Mouse (Mus musculus): ENCODE measurements around the gene Iqcm. TPM values are rescaled to one million over a fixed set of nuclear protein-coding genes. Genes with fewer than 3 reads are reported as not detected.

Iqcm gene
- polyA plus RNA-seq, 1 experiment from 2014 or later: not detected

GRCm38 (mm10) chr8:75659287-75659686 lies 210.8 kb downstream of the Iqcm start:
- WGBS: 89% methylated on average over 6 of the region's 6 CpGs
- DNase-seq (ENCODE audit: low spot score): no peak

GRCm38 (mm10) chr8:75746561-75746960 lies 298.1 kb downstream of the Iqcm start:
- no peaks in the 10 kb centered on the region for H3K4me1 ChIP-seq (replicated peaks; ENCODE audit: control insufficient read depth, insufficient read depth, low read length)
- no peak overlapping the region for H3K4me3 ChIP-seq (replicated peaks; ENCODE audit: low read length)
- DNase-seq (ENCODE audit: low spot score) (no peak), ATAC-seq (ENCODE audit: low FRiP score) (no peak)
- no peak overlapping the region for H3K4me2 ChIP-seq (replicated peaks)
- no peak overlapping the region for H3K27ac ChIP-seq
- no peaks in the 10 kb centered on the region for H3K27me3 ChIP-seq (ENCODE audit: control insufficient read depth, insufficient read depth, low read length)
- no peaks in the 10 kb centered on the region for H3K36me3 ChIP-seq (replicated peaks; ENCODE audit: control insufficient read depth, insufficient read depth)
- 93% methylated on average over 3 of the region's 3 CpGs for WGBS
- H3K9ac ChIP-seq: no peak overlapping the region
- no peaks in the 10 kb centered on the region for H3K9me3 ChIP-seq (ENCODE audit: control insufficient read depth, low read length)

More at GRCm38 (mm10) chr8:75659287-75659686, 210.8 kb downstream of the Iqcm start:
- Histone ChIP-seq H3K4me3 (replicated peaks; ENCODE audit: low read length) (no peak overlapping the region), H3K4me1 (replicated peaks; ENCODE audit: control insufficient read depth, insufficient read depth, low read length) (no peaks in the 10 kb centered on the region), H3K9me3 (ENCODE audit: control insufficient read depth, low read length) (no peaks in the 10 kb centered on the region), H3K27me3 (ENCODE audit: control insufficient read depth, insufficient read depth, low read length) (no peaks in the 10 kb centered on the region), H3K36me3 (replicated peaks; ENCODE audit: control insufficient read depth, insufficient read depth) (no peaks in the 10 kb centered on the region), H3K9ac (no peak overlapping the region), H3K27ac (no peak overlapping the region), H3K4me2 (replicated peaks) (no peak overlapping the region)
- no peak for ATAC-seq (ENCODE audit: low FRiP score)

- Histone ChIP-seq H3K4me3 (replicated peaks; ENCODE audit: low read length) (no peak overlapping the region), H3K9ac (no peak overlapping the region), H3K9me3 (ENCODE audit: control insufficient read depth, low read length) (0 out of 2 replicates have a peak, but pooled peaks cover 11% of the 10 kb centered on the region), H3K36me3 (replicated peaks; ENCODE audit: control insufficient read depth, insufficient read depth) (no peaks in the 10 kb centered on the region), H3K4me1 (replicated peaks; ENCODE audit: control insufficient read depth, insufficient read depth, low read length) (no peaks in the 10 kb centered on the region), H3K27ac (no peak overlapping the region), H3K4me2 (replicated peaks) (no peak overlapping the region), H3K27me3 (ENCODE audit: control insufficient read depth, insufficient read depth, low read length) (no peaks in the 10 kb centered on the region)
- no peak for DNase-seq (ENCODE audit: low spot score)
- no peak for ATAC-seq (ENCODE audit: low FRiP score)
Observed at GRCm38 (mm10) chr8:75755596-75755995, 307.1 kb downstream of the Iqcm start.

- Histone ChIP-seq H3K36me3 (replicated peaks; ENCODE audit: control insufficient read depth, insufficient read depth) (no peaks in the 10 kb centered on the region), H3K4me2 (replicated peaks) (no peak overlapping the region), H3K9ac (no peak overlapping the region), H3K27me3 (ENCODE audit: control insufficient read depth, insufficient read depth, low read length) (no peaks in the 10 kb centered on the region), H3K4me1 (replicated peaks; ENCODE audit: control insufficient read depth, insufficient read depth, low read length) (no peaks in the 10 kb centered on the region), H3K27ac (no peak overlapping the region), H3K4me3 (replicated peaks; ENCODE audit: low read length) (no peak overlapping the region), H3K9me3 (ENCODE audit: control insufficient read depth, low read length) (no peaks in the 10 kb centered on the region)
- DNase-seq (ENCODE audit: low spot score) (peak; percentile 70), ATAC-seq (ENCODE audit: low FRiP score) (peak; percentile 80)
- 56% methylated on average over 4 of the region's 4 CpGs for WGBS
Observed at GRCm38 (mm10) chr8:75828468-75829132, 380.1 kb downstream of the Iqcm start.

- 72% methylated on average over 2 of the region's 2 CpGs for WGBS
- Histone ChIP-seq H3K36me3 (replicated peaks; ENCODE audit: control insufficient read depth, insufficient read depth) (no peaks in the 10 kb centered on the region), H3K4me3 (replicated peaks; ENCODE audit: low read length) (no peak overlapping the region), H3K9ac (no peak overlapping the region), H3K27ac (no peak overlapping the region), H3K4me2 (replicated peaks) (no peak overlapping the region), H3K4me1 (replicated peaks; ENCODE audit: control insufficient read depth, insufficient read depth, low read length) (no peaks in the 10 kb centered on the region), H3K9me3 (ENCODE audit: control insufficient read depth, low read length) (no peaks in the 10 kb centered on the region), H3K27me3 (ENCODE audit: control insufficient read depth, insufficient read depth, low read length) (no peaks in the 10 kb centered on the region)
- DNase-seq (ENCODE audit: low spot score) (no peak), ATAC-seq (ENCODE audit: low FRiP score) (no peak)
Observed at GRCm38 (mm10) chr8:75835245-75835644, 386.8 kb downstream of the Iqcm start.

- H3K9ac ChIP-seq: no peak overlapping the region
- DNase-seq (ENCODE audit: low spot score) (peak; percentile 33), ATAC-seq (ENCODE audit: low FRiP score) (peak; percentile 73; the same call in 1 of the 2 replicates)
- no peak overlapping the region for H3K27ac ChIP-seq
- no peaks in the 10 kb centered on the region for H3K27me3 ChIP-seq (ENCODE audit: control insufficient read depth, insufficient read depth, low read length)
- H3K4me3 ChIP-seq (replicated peaks; ENCODE audit: low read length): no peak overlapping the region
- WGBS: 51% methylated on average over 15 of the region's 15 CpGs
- no peak overlapping the region; the same call in 1 of the 2 replicates for H3K4me2 ChIP-seq (replicated peaks)
- H3K9me3 ChIP-seq (ENCODE audit: control insufficient read depth, low read length): no peaks in the 10 kb centered on the region
- no peaks in the 10 kb centered on the region for H3K36me3 ChIP-seq (replicated peaks; ENCODE audit: control insufficient read depth, insufficient read depth)
- H3K4me1 ChIP-seq (replicated peaks; ENCODE audit: control insufficient read depth, insufficient read depth, low read length): no peaks in the 10 kb centered on the region
Observed at GRCm38 (mm10) chr8:75917603-75918344, 469.3 kb downstream of the Iqcm start.

GRCm38 (mm10) chr8:75949166-75949565 lies 500.7 kb downstream of the Iqcm start:
- no peaks in the 10 kb centered on the region for H3K36me3 ChIP-seq (replicated peaks; ENCODE audit: control insufficient read depth, insufficient read depth)
- H3K27ac ChIP-seq: no peak overlapping the region
- no peaks in the 10 kb centered on the region for H3K9me3 ChIP-seq (ENCODE audit: control insufficient read depth, low read length)
- DNase-seq (ENCODE audit: low spot score) (no peak), ATAC-seq (ENCODE audit: low FRiP score) (no peak)
- no peak overlapping the region for H3K9ac ChIP-seq
- H3K4me2 ChIP-seq (replicated peaks): no peak overlapping the region
- no peaks in the 10 kb centered on the region for H3K27me3 ChIP-seq (ENCODE audit: control insufficient read depth, insufficient read depth, low read length)
- H3K4me3 ChIP-seq (replicated peaks; ENCODE audit: low read length): no peak overlapping the region
- WGBS: 74% methylated on average over 1 of the region's 1 CpGs
- H3K4me1 ChIP-seq (replicated peaks; ENCODE audit: control insufficient read depth, insufficient read depth, low read length): no peaks in the 10 kb centered on the region

GRCm38 (mm10) chr8:75956016-75956415 lies 507.5 kb downstream of the Iqcm start:
- ATAC-seq (ENCODE audit: low FRiP score): no peak; the same call in 1 of the 2 replicates
- DNase-seq (ENCODE audit: low spot score): no peak

GRCm38 (mm10) chr8:76018501-76018900 lies 570.0 kb downstream of the Iqcm start:
- Histone ChIP-seq H3K27ac (no peak overlapping the region), H3K4me2 (replicated peaks) (no peak overlapping the region), H3K9ac (no peak overlapping the region), H3K4me3 (replicated peaks; ENCODE audit: low read length) (no peak overlapping the region), H3K36me3 (replicated peaks; ENCODE audit: control insufficient read depth, insufficient read depth) (no peaks in the 10 kb centered on the region), H3K27me3 (ENCODE audit: control insufficient read depth, insufficient read depth, low read length) (no peaks in the 10 kb centered on the region), H3K4me1 (replicated peaks; ENCODE audit: control insufficient read depth, insufficient read depth, low read length) (no peaks in the 10 kb centered on the region), H3K9me3 (ENCODE audit: control insufficient read depth, low read length) (no peaks in the 10 kb centered on the region)
- DNase-seq (ENCODE audit: low spot score): no peak
- no peak for ATAC-seq (ENCODE audit: low FRiP score)
- WGBS: 77% methylated on average over 4 of the region's 4 CpGs

More at GRCm38 (mm10) chr8:75956016-75956415, 507.5 kb downstream of the Iqcm start:
- H3K27ac ChIP-seq: no peak overlapping the region
- no peaks in the 10 kb centered on the region for H3K36me3 ChIP-seq (replicated peaks; ENCODE audit: control insufficient read depth, insufficient read depth)
- H3K27me3 ChIP-seq (ENCODE audit: control insufficient read depth, insufficient read depth, low read length): no peaks in the 10 kb centered on the region
- no peaks in the 10 kb centered on the region for H3K9me3 ChIP-seq (ENCODE audit: control insufficient read depth, low read length)
- H3K9ac ChIP-seq: no peak overlapping the region
- H3K4me1 ChIP-seq (replicated peaks; ENCODE audit: control insufficient read depth, insufficient read depth, low read length): no peaks in the 10 kb centered on the region
- 68% methylated on average over 2 of the region's 2 CpGs for WGBS
- H3K4me3 ChIP-seq (replicated peaks; ENCODE audit: low read length): no peak overlapping the region
- no peak overlapping the region for H3K4me2 ChIP-seq (replicated peaks)

All from hindbrain, embryonic 14.5 days (tissue).